Mouse (Mus musculus) megakaryocyte, adult 5-6 weeks (primary cell): ENCODE results near the gene Gmpr. TPM values are rescaled to one million over a fixed set of nuclear protein-coding genes. Genes with fewer than 3 reads are reported as not detected.

Source experiments
- ATAC-seq: 2 replicates; pipeline ENCODE4 v1.8.0; 2016; ENCODE audit warnings: mild to moderate bottlenecking, inconsistent platforms; ENCODE audit not compliant: poor library complexity, severe bottlenecking
- total RNA-seq, 2 experiments: library from RNA; stranded (forward) in 1 of 2; stranded (reverse) in 1 of 2; fragments of 153-499, 151-499 nt in 1 of 2; fragments of 221-1000, 200-1000 nt in 1 of 2; gene quantifications; 2 replicates each; pipeline versions ENCODE4 v1.2.3 to v1.2.4; 2015 to 2017

Gene Gmpr
- total RNA-seq, 2 experiments from 2014 or later: 1.0 to 1.7 TPM

DNA sequence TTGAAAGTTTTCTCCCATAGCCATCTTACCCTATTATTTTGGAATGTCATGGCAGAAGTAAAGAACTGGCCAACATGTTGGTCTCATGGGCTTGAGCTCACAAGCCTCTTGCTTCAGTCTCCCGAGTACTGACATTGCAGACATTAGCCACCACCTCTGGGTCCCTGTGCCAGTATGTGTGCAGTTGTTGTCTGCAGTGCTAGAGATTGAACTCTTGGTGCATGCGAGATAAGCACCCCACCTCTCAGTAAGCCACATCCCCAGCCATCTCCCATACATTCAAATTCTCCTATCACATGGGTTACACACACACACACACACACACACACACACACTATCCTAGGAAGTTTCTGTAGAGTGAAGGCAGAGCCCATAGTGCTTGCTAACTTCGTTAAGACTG is 7.3 kb upstream of the Gmpr start:
- ATAC-seq: no peak

DNA sequence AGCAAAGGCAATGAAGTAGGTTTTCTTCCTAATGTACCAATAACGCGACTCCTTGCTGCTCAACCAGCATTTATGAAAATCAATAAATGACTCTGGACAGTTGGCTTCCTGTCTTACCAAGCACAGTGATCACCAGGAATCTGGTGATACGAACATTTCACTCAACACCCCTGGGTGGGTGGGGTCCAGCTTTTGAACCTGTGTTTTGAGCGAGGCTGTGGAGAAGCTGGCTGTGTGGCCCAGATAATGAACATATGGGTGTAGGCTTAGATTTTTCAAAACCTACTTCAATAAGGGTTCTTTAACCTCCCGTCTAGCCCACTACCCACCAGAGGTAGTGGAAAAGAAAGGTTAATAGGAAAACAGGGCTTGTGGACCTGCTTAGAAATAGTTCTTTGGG is 4.5 kb upstream of the Gmpr start:
- ATAC-seq: no peak

DNA sequence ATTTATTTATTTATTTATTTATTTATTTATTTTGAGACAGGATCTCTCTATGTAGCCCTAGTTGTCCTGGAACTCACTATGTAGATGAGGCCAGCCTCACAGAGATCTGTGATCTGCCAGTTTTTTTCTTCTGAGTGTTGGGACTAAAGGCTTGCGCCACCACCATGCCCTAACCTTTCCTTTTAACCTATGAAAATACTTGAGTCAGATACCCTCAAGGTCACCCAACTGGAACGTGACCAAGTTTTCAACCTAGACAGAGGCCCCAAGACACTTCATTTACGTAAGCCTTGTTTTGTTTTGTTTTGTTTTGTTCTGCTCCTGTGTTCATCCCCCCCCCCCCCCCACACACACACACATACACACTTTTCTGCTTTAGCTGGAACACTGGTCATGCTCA is 1.7 kb upstream of the Gmpr start:
- no peak for ATAC-seq

GRCm38 (mm10) chr13:45508495-45508894 is 1.3 kb downstream of the Gmpr start:
- no peak for ATAC-seq

- ATAC-seq: no peak
Measured at GRCm38 (mm10) chr13:45509366-45509765, 2.1 kb downstream of the Gmpr start.

DNA sequence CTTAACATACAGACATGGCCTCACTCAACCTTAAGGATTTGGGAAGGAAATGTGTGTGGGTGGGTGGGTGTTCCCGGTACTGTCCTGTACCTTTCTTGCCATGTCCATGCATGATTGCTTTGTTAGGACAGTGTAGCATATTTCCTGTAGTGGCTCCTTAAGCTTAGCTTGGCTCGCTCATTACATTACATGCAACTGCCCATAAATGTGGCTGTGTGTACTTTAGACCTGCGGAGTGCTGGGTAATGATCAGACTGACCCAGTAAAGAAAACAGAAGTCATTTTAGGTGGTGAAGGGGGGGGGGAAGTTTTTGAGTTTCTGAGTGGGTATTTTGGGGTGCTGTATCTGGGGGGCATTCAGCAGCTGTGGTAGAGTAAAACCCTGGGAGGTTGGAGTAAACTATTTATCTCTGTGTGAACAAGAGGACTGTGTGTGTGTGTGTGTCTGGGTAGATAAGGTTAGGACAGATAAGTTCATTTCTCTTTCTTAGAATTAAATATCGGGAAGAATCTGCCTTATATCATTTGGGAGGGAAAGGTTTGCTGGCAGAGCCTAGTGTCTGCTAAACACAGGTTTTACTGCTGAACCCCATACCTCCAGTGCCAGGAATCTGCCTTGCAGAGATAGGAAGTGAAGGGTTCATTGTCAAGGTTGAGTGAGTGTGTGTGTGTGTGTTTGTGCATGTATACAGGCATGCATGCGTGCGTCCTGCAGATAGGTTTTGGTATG is 4.6 kb downstream of the Gmpr start:
- no peak for ATAC-seq

GRCm38 (mm10) chr13:45512531-45512930 is 5.3 kb downstream of the Gmpr start:
- peak; percentile 50 for ATAC-seq

- no peak; the same call in 1 of the 2 replicates for ATAC-seq
Measured at GRCm38 (mm10) chr13:45513009-45513984, 6.1 kb downstream of the Gmpr start.

DNA sequence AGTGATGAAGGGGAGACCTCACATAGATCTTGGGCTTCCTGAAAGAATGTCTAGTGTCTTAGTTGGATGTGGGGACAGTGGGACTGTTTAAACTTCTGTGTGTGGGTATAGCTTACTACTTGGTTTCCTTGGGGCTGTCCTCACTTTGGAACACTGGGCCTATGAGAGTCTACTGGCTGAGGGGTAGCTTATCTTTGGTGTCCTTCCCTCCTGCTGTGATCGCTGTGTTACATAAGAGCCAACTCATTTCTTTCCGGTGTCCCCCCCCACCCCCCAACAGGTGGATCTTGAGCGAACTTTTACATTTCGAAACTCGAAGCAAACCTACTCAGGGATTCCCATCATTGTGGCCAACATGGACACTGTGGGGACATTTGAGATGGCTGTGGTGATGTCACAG is 6.9 kb downstream of the Gmpr start:
- ATAC-seq: no peak

- ATAC-seq: no peak
Measured at GRCm38 (mm10) chr13:45514832-45515422, 7.7 kb downstream of the Gmpr start.

- no peak for ATAC-seq
Measured at GRCm38 (mm10) chr13:45516501-45517393, 9.5 kb downstream of the Gmpr start.

DNA sequence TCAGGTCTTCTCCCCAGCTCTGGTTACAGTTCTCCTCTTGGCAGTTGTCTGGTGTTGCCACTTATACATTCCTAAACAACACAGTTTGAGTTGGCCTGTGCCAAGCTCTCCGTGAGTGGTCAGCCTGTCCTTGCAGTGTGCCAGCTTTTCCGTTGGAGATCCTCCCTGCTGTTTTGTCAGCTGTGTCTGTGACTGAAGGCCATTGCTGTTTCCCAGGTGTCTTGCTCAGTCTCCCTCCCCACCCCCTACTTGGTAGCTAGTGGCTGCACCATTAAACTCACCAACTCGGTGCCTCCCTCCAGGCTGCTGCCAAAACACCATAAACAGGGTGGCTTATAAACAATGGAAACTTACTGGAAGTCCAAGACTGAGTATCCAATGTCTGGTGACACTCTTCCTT is 17.1 kb downstream of the Gmpr start:
- no peak for ATAC-seq

- no peak for ATAC-seq
Measured at GRCm38 (mm10) chr13:45524791-45525435, 17.7 kb downstream of the Gmpr start.

DNA sequence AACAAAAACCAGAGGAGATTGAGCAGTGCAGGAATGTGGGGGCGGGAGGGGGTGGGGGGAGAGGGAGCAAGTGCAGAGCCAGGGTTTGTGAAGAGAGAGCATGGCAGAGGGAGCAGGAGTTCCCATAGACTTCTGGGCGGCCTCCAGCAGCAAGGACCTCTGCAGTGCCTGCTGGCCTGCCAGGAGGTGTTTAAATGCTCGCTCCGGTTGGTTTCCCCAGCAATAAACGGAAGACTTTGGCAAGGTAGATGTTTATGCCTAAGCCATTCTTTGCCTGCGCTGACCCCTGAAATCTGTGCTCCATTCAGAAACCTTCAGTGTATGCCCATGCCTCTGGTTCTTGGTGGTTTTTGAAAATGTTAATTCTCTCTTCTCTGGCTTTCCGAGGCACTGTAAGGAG is 19.0 kb downstream of the Gmpr start:
- ATAC-seq: no peak

DNA sequence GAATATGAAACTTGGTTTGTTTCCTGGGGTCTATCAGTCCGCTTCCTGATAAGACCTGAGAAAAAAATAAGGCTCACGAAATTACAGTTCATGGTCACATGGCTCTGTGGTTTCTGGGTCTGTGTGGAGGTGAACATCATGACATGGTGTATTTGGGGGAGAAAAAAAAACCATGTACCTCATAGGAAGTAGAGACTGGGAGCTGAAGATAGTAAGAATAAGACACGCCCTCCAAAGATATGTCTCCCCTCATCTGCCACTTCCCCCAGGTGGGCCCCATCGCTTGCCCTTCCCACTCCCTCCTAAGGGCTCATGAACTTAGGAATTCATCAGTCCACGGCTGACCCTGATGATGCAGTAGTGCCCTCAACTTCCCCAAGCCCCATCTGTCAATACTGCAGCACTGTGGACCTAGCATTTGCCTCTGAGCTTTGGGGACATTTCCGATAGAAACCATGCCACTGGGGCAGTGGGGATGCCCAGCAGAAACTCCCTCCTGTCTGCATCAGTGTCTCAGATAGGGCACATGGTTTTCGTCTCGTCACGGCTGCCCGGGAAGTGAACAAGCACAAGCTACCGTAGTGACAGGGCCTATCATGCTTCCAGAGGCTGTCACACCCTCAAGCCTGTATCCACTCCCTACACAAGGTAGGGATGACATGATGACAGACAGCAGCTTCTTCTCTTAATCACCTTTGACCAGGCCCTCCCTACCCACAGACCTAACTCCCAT is 20.2 kb downstream of the Gmpr start:
- ATAC-seq: no peak

- no peak for ATAC-seq
Measured at GRCm38 (mm10) chr13:45528787-45529186, 21.5 kb downstream of the Gmpr start.

DNA sequence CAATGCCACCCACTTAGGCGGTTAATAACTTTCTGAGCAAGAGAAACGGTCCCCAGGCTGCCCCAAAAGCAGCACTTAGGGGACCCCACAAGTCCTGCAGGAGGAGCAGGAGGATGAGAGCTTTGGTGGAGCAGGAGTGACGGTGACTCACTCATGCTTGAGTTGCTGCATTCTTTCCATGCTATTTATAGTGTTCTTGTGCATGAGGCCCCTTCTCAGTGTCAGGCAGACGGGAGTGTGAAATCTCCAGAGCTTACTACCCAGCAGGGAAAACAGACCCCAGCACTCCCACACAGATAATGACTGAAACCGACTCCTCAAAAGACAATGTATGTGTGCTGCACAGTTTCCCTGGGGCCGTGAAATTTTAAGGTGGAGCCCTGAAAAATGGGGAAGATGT is 23.5 kb downstream of the Gmpr start:
- ATAC-seq: no peak

DNA sequence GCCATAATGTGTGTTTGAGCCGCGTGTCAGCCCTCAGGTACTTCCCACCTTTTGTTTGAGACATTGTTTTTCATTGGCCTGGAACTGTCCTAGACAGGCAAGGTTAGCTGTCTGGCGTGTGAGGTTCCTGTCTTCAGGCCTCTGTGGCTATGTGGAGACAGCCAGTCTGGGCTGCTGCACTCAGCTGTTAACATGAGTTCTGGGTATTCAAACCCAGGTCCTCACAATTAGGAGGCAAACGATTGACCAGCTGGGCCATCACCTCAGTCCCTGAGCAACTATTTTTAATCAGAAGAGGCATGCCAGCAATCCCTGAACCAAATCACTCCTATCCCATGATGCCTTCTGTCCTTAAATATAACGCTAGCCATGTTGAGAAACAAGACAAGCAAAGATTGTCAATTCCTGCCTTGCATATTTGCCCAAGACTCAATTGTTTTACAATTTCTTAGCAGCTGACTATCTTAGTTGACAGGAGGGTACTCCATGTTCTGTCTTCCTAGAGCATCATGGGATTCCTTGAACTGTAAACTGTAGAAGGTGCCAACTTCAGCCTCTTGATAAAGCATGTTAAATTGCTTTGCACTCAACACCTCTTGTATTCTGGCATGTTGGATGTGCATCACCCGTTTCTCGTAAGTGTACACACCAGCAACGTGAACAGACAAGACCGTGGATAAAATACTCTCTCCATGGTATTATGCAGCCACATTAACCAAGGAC is 28.6 kb downstream of the Gmpr start:
- ATAC-seq: no peak

DNA sequence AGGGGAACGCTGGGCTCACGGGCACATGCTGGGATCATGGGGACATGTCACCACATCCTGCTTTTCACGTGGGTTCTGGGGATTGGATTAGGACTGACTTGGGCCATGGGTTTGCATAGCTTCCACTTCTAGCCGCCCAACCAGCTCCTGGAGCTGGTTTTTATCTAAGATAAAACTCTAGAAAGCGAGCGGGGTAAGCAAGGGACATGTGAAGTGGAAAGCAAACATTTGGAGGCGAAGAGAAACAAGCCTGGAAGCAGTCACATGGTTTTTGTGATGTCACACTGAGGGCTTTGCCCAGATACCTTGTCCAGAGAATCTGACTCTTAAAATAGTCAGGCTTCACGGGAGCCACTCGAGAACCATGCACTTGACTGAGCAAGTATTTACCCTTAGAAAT is 29.9 kb downstream of the Gmpr start:
- ATAC-seq: no peak
